Mouse (Mus musculus): Measurements from ENCODE around the gene Map7d1. TPM values are rescaled to one million over a fixed set of nuclear protein-coding genes. Genes with fewer than 3 reads are reported as not detected.
A peak's percentile ranks its signal among the peaks of the same experiment; 100 is the strongest.
"Not testable (repeated sequence)": the region's sequence is repeated elsewhere in the genome, so short reads cannot be mapped to it uniquely, and the experiment has no call there.

Map7d1 gene
- polyA plus RNA-seq, 1 experiment, result 2.9 TPM

GRCm38 (mm10) chr4:126235191-126235590 lies 21.0 kb downstream of the Map7d1 start:
- Histone ChIP-seq H3K4me1 (ENCODE audit: control insufficient read depth) (peaks cover 8% of the 10 kb centered on the region), H3K9me3 (ENCODE audit: control insufficient read depth, low read length) (no peaks in the 10 kb centered on the region), H3K36me3 (ENCODE audit: control insufficient read depth) (peaks cover 48% of the 10 kb centered on the region), H3K4me3 (replicated peaks) (no peak overlapping the region), H3K27me3 (ENCODE audit: control insufficient read depth) (no peaks in the 10 kb centered on the region)
- TF ChIP-seq GATA1 (IDR thresholded peaks at IDR 0.05; ENCODE audit: low read length), result no peak
- TF ChIP-seq TAL1 (IDR thresholded peaks at IDR 0.05; ENCODE audit: low read length), result no peak

- H3K36me3 ChIP-seq (ENCODE audit: control insufficient read depth), result peaks cover 44% of the 10 kb centered on the region
These were observed 21.5 kb downstream of the Map7d1 start for GRCm38 (mm10) chr4:126234496-126235175.

GRCm38 (mm10) chr4:126233676-126234308 lies 22.4 kb downstream of the Map7d1 start:
- Histone ChIP-seq H3K9me3 (ENCODE audit: control insufficient read depth, low read length) (no peaks in the 10 kb centered on the region), H3K4me3 (replicated peaks) (no peak overlapping the region), H3K4me1 (ENCODE audit: control insufficient read depth) (peaks cover 8% of the 10 kb centered on the region), H3K27me3 (ENCODE audit: control insufficient read depth) (no peaks in the 10 kb centered on the region; the same call in 1 of the 2 replicates), H3K36me3 (ENCODE audit: control insufficient read depth) (peaks cover 42% of the 10 kb centered on the region)
- no peak for TF ChIP-seq TAL1 (IDR thresholded peaks at IDR 0.05; ENCODE audit: low read length)

More at GRCm38 (mm10) chr4:126234496-126235175, 21.5 kb downstream of the Map7d1 start:
- no peaks in the 10 kb centered on the region for H3K27me3 ChIP-seq (ENCODE audit: control insufficient read depth)
- H3K4me3 ChIP-seq (replicated peaks), result no peak overlapping the region
- no peaks in the 10 kb centered on the region for H3K9me3 ChIP-seq (ENCODE audit: control insufficient read depth, low read length)
- peaks cover 8% of the 10 kb centered on the region for H3K4me1 ChIP-seq (ENCODE audit: control insufficient read depth)
- TF ChIP-seq TAL1 (IDR thresholded peaks at IDR 0.05; ENCODE audit: low read length) (no peak), GATA1 (IDR thresholded peaks at IDR 0.05; ENCODE audit: low read length) (no peak)

- no peak overlapping the region for H3K4me3 ChIP-seq (replicated peaks)
- peaks cover 32% of the 10 kb centered on the region for H3K36me3 ChIP-seq (ENCODE audit: control insufficient read depth)
- peaks cover 14% of the 10 kb centered on the region for H3K4me1 ChIP-seq (ENCODE audit: control insufficient read depth)
- peaks cover 15% of the 10 kb centered on the region for H3K27me3 ChIP-seq (ENCODE audit: control insufficient read depth)
- no peaks in the 10 kb centered on the region for H3K9me3 ChIP-seq (ENCODE audit: control insufficient read depth, low read length)
- TF ChIP-seq TAL1 (IDR thresholded peaks at IDR 0.05; ENCODE audit: low read length) (no peak), GATA1 (IDR thresholded peaks at IDR 0.05; ENCODE audit: low read length) (no peak)
These were observed 26.2 kb downstream of the Map7d1 start for GRCm38 (mm10) chr4:126229900-126230299.

- H3K4me1 ChIP-seq (ENCODE audit: control insufficient read depth), result peaks cover 5% of the 10 kb centered on the region
- TF ChIP-seq GATA1 (IDR thresholded peaks at IDR 0.05; ENCODE audit: low read length) (no peak), TAL1 (IDR thresholded peaks at IDR 0.05; ENCODE audit: low read length) (no peak)
- peaks cover 15% of the 10 kb centered on the region for H3K27me3 ChIP-seq (ENCODE audit: control insufficient read depth)
- no peak overlapping the region for H3K4me3 ChIP-seq (replicated peaks)
- H3K9me3 ChIP-seq (ENCODE audit: control insufficient read depth, low read length), result no peaks in the 10 kb centered on the region
- H3K36me3 ChIP-seq (ENCODE audit: control insufficient read depth), result peaks cover 19% of the 10 kb centered on the region
These were observed 28.0 kb downstream of the Map7d1 start for GRCm38 (mm10) chr4:126228144-126228543.

- TF ChIP-seq GATA1 (IDR thresholded peaks at IDR 0.05; ENCODE audit: low read length) (no peak), TAL1 (IDR thresholded peaks at IDR 0.05; ENCODE audit: low read length) (no peak)
- Histone ChIP-seq H3K27me3 (ENCODE audit: control insufficient read depth) (peaks cover 15% of the 10 kb centered on the region), H3K9me3 (ENCODE audit: control insufficient read depth, low read length) (no peaks in the 10 kb centered on the region), H3K4me1 (ENCODE audit: control insufficient read depth) (peaks cover 5% of the 10 kb centered on the region), H3K36me3 (ENCODE audit: control insufficient read depth) (peaks cover 9% of the 10 kb centered on the region), H3K4me3 (replicated peaks) (peak overlapping the region; percentile 25)
These were observed 28.9 kb downstream of the Map7d1 start for GRCm38 (mm10) chr4:126227077-126227761.

- no peaks in the 10 kb centered on the region for H3K9me3 ChIP-seq (ENCODE audit: control insufficient read depth, low read length)
- TF ChIP-seq TAL1 (IDR thresholded peaks at IDR 0.05; ENCODE audit: low read length) (no peak), GATA1 (IDR thresholded peaks at IDR 0.05; ENCODE audit: low read length) (no peak)
- peaks cover 6% of the 10 kb centered on the region for H3K36me3 ChIP-seq (ENCODE audit: control insufficient read depth)
- H3K27me3 ChIP-seq (ENCODE audit: control insufficient read depth), result peaks cover 15% of the 10 kb centered on the region
- no peak overlapping the region for H3K4me3 ChIP-seq (replicated peaks)
- H3K4me1 ChIP-seq (ENCODE audit: control insufficient read depth), result peaks cover 5% of the 10 kb centered on the region
These were observed 29.5 kb downstream of the Map7d1 start for GRCm38 (mm10) chr4:126226640-126227039.

GRCm38 (mm10) chr4:126222631-126223030 lies 33.5 kb downstream of the Map7d1 start:
- Histone ChIP-seq H3K36me3 (ENCODE audit: control insufficient read depth) (no peaks in the 10 kb centered on the region), H3K27me3 (ENCODE audit: control insufficient read depth) (peaks cover 6% of the 10 kb centered on the region), H3K4me3 (replicated peaks) (no peak overlapping the region), H3K9me3 (ENCODE audit: control insufficient read depth, low read length) (no peaks in the 10 kb centered on the region), H3K4me1 (ENCODE audit: control insufficient read depth) (peaks cover 5% of the 10 kb centered on the region)
- TF ChIP-seq GATA1 (IDR thresholded peaks at IDR 0.05; ENCODE audit: low read length), result no peak
- TF ChIP-seq TAL1 (IDR thresholded peaks at IDR 0.05; ENCODE audit: low read length), result no peak

- Histone ChIP-seq H3K4me1 (ENCODE audit: control insufficient read depth) (peaks cover 4% of the 10 kb centered on the region), H3K27me3 (ENCODE audit: control insufficient read depth) (no peaks in the 10 kb centered on the region), H3K36me3 (ENCODE audit: control insufficient read depth) (no peaks in the 10 kb centered on the region), H3K9me3 (ENCODE audit: control insufficient read depth, low read length) (no peaks in the 10 kb centered on the region), H3K4me3 (replicated peaks) (no peak overlapping the region)
- TF ChIP-seq GATA1 (IDR thresholded peaks at IDR 0.05; ENCODE audit: low read length), result no peak
- no peak for TF ChIP-seq TAL1 (IDR thresholded peaks at IDR 0.05; ENCODE audit: low read length)
These were observed 36.1 kb downstream of the Map7d1 start for GRCm38 (mm10) chr4:126220045-126220444.

GRCm38 (mm10) chr4:126219540-126219939 lies 36.6 kb downstream of the Map7d1 start:
- not testable (repeated sequence) for H3K4me1 ChIP-seq (ENCODE audit: control insufficient read depth); H3K4me3 ChIP-seq (replicated peaks)

More at GRCm38 (mm10) chr4:126219540-126219939, 36.6 kb downstream of the Map7d1 start:
- H3K9me3 ChIP-seq (ENCODE audit: control insufficient read depth, low read length); H3K27me3 ChIP-seq (ENCODE audit: control insufficient read depth); H3K36me3 ChIP-seq (ENCODE audit: control insufficient read depth): not testable (repeated sequence)

All from erythroblast, embryonic 14.5 days (primary cell).